ENCODE assay signal across 8 mouse cellular contexts in the genomic region with DNA sequence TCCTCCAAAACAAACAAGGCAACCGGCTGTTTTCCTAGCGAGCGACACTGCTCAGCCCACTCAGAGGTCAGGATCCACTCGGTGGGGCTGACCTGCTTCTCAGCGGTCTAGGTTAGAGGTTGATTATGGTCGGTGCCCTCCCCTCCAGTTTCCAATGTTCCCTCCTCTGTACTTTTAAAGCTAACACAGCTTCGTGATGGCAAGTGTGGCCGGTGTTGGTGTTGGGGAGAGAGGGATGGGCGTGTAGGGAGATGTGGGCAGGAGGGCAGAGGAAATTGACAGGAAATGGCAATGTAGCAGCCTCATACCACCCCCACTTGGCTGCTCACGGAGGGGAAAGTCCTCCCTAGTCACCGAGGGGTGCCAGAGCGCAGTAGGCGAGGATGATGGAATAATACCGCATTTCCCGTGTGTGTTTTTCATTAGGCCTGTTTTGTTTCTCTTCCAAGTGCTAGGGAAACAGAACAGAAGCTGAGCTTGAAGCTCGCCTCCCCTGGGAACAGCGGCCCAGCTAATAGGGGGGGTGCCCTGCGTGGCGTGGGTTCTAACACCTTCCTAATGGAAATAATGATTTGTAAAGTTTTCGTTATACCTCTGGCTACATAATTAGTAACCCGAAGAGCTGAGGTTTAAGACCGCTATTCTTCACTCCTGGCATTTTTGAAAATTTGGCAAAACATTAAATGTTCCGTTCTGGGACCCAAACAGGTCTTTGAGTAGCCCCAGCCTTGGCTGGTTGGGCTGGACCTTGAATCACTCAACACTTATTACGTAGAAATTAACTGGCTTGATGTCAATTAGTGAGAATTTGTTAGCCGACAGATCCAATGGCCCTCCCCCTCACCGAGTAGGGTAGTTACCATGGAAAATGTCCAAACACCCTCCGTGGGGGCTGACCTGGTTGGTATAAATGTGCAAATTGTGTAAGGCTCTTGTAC.
DNase-seq lines count a peak whose midpoint lies in the region; ATAC-seq lines count a peak whose summit lies in the region.

No protein-coding gene starts in this region.

- DNase-seq in cerebellum, postnatal 10 days, result peak; percentile 29 to 33
- DNase-seq in heart, postnatal 36 days, result peak; percentile 42 to 61
- DNase-seq in layer of hippocampus, adult 9-10 months (ENCODE audit: low spot score), result peak; percentile 10
- no peak for DNase-seq in right cerebral cortex, postnatal 4 days
- DNase-seq in right cerebral cortex, postnatal 14 days, result no peak

- H3K4me2 ChIP-seq in embryonic facial prominence, embryonic 12.5 days (replicated peaks), result peak overlapping the region; percentile 21

- WGBS in embryonic facial prominence, embryonic 12.5 days, result 48% methylated on average over 27 of the region's 27 CpGs

- H3K27ac ChIP-seq in embryonic facial prominence, embryonic 12.5 days, result peak overlapping the region; percentile 12; the same call in 1 of the 2 replicates

- ATAC-seq in cerebellum, adult (ENCODE audit: insufficient number of reproducible peaks, low FRiP score, low TSS enrichment), result no peak
- ATAC-seq in embryonic facial prominence, embryonic 12.5 days (ENCODE audit: insufficient number of reproducible peaks, insufficient read depth, low FRiP score, low TSS enrichment), result no peak
- no peak for ATAC-seq in erythroblast, adult 5-6 weeks (replicated peaks; ENCODE audit: low FRiP score, poor library complexity, severe bottlenecking)

- H3K4me3 ChIP-seq in embryonic facial prominence, embryonic 12.5 days, result no peak overlapping the region

- H3K27me3 ChIP-seq in embryonic facial prominence, embryonic 12.5 days, result no peaks in the 10 kb centered on the region

- H3K9ac ChIP-seq in embryonic facial prominence, embryonic 12.5 days, result no peak overlapping the region

- H3K4me1 ChIP-seq in embryonic facial prominence, embryonic 12.5 days, result peaks cover 13% of the 10 kb centered on the region; the same call in 1 of the 2 replicates

- no peaks in the 10 kb centered on the region for H3K36me3 ChIP-seq in embryonic facial prominence, embryonic 12.5 days

- H3K9me3 ChIP-seq in embryonic facial prominence, embryonic 12.5 days, result no peaks in the 10 kb centered on the region

- intact Hi-C loops in heart, postnatal 36 days (cut with DNase I), result loop anchor here (5.0 kb wide), 2 partner anchors 57 to 103 kb away; no protein-coding TSS in a partner anchor

Comparison
In these comparisons a context has a peak if more than half of its experiments do, and no peak if none do; other contexts are left out.
1. DNase-seq: peak in cerebellum, postnatal 10 days (2 of 2), heart, postnatal 36 days (2 of 2) and layer of hippocampus, adult 9-10 months (single experiment); none in right cerebral cortex, postnatal 4 days (single experiment) and right cerebral cortex, postnatal 14 days (single experiment).